Mouse (Mus musculus): ENCODE results near the gene Galntl6.

Gene Galntl6

DNA sequence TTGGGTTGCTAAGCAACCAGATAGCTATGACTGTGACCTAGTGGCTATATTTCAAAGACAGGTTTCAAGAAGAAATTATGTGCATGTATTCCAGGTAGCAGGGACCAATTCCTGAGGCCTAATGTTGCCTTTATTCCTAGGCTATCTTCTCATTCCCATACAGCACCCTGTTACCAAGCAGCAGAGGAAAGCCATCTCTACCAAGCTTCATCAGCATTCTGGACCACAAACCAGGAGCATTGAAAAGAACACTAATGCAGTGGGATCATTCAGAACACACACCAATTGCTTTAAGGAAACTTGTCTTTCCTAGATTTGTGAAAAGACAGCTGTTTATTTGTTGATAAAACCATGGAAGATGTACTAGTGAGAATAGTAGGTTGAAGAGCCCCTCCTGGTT is 622.4 kb downstream of the Galntl6 start:
- DNase-seq (ENCODE audit: low read depth in 1 of 2, low spot score in 2 of 2) = no peak

GRCm38 (mm10) chr8:58265485-58265884 is 647.0 kb downstream of the Galntl6 start:
- no peak for DNase-seq (ENCODE audit: low read depth in 1 of 2, low spot score in 2 of 2)

DNA sequence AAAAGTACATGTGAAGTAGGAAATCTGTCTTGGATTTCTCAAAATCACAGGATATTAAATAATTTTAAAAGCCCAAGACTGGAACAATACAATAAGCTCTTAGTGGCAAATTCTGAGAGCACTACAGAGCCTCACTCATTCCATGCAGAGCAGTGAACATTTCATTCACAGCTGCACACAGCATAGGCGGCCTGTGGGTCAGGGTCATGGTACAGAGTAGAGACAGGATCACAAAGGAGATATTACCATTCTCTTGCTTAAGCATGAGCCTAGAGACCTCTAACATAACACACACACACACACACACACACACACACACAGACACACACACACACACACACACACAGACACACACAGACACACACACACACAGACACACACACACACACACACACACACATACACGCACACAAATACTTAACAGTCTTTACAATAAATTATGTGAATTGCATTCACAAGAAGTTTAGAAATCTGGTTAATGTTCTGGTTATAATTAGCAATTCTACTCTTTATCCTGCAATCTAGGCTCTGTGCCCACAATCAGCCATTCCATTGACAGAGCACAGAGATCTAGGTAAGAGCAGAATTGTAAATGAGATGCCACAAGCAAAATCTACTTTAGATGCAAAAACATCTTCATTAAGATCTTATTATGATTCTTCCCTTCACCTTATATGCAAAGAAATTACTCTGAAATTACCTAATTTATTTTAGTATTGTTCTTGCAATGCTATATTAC is 653.7 kb downstream of the Galntl6 start:
- DNase-seq (ENCODE audit: low read depth in 1 of 2, low spot score in 2 of 2) = no peak

DNA sequence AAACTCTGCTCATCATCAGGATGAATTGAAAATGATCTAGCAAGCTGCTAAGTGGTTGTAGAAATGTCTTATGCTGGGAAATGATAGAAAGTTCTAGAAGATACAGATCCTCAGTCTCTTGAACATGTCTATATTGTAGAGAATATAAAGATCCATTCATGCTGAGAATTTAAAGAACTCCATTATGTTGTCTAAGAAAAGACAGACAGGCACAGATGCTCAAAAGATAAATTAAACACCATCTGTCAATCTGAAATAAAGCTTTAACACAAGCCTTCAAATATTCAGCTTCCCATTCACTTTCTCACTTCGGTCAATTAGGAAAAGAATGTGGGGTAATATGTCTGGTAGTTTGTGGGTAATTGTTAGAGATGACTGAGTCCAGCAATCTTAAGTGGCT is 658.8 kb downstream of the Galntl6 start:
- no peak for DNase-seq (ENCODE audit: low read depth in 1 of 2, low spot score in 2 of 2)

GRCm38 (mm10) chr8:58244830-58245229 is 667.6 kb downstream of the Galntl6 start:
- DNase-seq (ENCODE audit: low read depth in 1 of 2, low spot score in 2 of 2) = no peak

- DNase-seq (ENCODE audit: low read depth in 1 of 2, low spot score in 2 of 2) = no peak
Measured at GRCm38 (mm10) chr8:58234220-58234619, 678.2 kb downstream of the Galntl6 start.

GRCm38 (mm10) chr8:58228725-58229124 is 683.7 kb downstream of the Galntl6 start:
- DNase-seq (ENCODE audit: low read depth in 1 of 2, low spot score in 2 of 2) = no peak

GRCm38 (mm10) chr8:58217885-58218284 is 694.6 kb downstream of the Galntl6 start:
- DNase-seq (ENCODE audit: low read depth in 1 of 2, low spot score in 2 of 2) = no peak

- DNase-seq (ENCODE audit: low read depth in 1 of 2, low spot score in 2 of 2) = no peak
Measured at GRCm38 (mm10) chr8:58189694-58190093, 722.7 kb downstream of the Galntl6 start.

DNA sequence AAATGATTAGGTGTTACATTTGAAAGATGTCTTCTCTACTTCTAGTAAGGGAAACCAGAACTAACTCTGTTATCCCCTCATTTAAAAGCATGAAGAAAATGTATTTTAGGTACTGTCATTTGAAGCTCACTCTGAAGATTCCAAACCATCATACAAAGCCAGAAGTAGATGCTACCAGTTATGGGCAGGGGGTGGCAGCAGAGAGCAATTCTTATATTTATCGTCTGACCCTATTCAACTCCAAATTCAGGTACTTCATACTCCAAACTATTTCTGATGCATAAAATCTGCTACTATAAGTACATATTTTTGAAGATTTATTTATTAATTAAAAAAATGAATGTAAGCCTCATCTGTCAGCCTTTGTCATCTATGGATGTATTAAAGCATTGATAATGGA is 765.5 kb downstream of the Galntl6 start:
- no peak for DNase-seq (ENCODE audit: low read depth in 1 of 2, low spot score in 2 of 2)

GRCm38 (mm10) chr8:58086733-58087132 is 825.7 kb downstream of the Galntl6 start:
- no peak for DNase-seq (ENCODE audit: low read depth in 1 of 2, low spot score in 2 of 2)

DNA sequence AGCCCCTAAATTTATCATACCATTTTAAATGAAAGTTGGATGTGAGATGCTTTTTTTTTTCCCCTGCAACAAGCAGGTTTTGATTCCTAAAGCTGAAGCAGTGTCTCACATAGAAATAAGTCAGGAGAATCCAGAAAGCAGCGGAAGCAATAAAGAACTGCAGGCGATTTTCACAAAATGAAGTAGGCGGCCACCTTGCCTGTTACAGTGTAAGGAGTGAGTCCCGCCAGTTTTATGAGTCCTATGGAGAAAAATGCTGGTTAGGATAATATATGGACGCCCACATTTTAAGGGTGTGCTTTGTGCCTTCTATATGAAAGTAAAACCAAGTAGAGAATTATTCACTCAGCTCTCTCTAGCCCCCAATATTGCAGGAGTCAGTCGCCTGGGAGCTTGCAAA is 827.5 kb downstream of the Galntl6 start:
- DNase-seq (ENCODE audit: low read depth in 1 of 2, low spot score in 2 of 2) = no peak

DNA sequence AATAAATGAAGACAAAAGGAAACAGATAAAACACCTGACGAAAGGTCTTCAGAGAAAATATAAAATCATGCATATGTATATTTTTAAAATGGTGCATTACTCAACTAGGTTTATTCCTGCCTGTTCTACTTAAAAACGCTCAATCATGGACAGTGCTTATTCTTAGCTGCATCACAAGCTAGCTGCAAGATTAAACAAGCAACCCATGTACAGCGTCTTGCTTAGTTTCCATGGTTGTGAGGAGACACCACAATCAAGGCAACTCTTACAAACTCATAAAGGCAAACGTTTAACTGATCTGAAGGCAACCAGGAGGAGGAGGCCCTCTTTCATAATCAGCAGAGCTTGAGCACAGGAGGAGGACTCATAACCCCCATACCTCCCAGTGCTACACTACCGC is 830.7 kb downstream of the Galntl6 start:
- no peak for DNase-seq (ENCODE audit: low read depth in 1 of 2, low spot score in 2 of 2)

DNA sequence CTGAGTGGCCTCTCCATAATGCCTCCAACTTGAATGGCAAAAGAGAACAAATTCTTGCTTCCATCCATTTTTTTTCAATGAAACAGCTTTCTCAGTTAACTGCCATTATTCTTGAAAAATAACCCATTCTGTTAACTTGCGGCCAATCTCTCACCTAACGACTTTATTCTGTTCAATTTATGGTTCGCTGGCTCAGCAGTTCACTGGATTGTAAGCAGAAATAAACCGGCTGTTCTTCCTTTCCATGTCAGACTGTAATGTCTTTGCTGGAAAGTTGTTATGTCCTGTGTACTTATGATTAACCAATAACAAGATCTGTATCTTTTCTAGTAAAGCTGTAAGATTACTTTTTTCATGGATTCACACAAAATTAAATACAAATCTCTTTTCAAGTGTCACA is 837.8 kb downstream of the Galntl6 start:
- DNase-seq (ENCODE audit: low read depth in 1 of 2, low spot score in 2 of 2) = no peak

GRCm38 (mm10) chr8:58073733-58074132 is 838.7 kb downstream of the Galntl6 start:
- no peak for DNase-seq (ENCODE audit: low read depth in 1 of 2, low spot score in 2 of 2)

GRCm38 (mm10) chr8:58032271-58032670 is 880.2 kb downstream of the Galntl6 start:
- no peak for DNase-seq (ENCODE audit: low read depth in 1 of 2, low spot score in 2 of 2)

- no peak for DNase-seq (ENCODE audit: low read depth in 1 of 2, low spot score in 2 of 2)
Measured at GRCm38 (mm10) chr8:58025558-58025957, 886.9 kb downstream of the Galntl6 start.

- no peak for DNase-seq (ENCODE audit: low read depth in 1 of 2, low spot score in 2 of 2)
Measured at GRCm38 (mm10) chr8:58025094-58025493, 887.3 kb downstream of the Galntl6 start.

DNA sequence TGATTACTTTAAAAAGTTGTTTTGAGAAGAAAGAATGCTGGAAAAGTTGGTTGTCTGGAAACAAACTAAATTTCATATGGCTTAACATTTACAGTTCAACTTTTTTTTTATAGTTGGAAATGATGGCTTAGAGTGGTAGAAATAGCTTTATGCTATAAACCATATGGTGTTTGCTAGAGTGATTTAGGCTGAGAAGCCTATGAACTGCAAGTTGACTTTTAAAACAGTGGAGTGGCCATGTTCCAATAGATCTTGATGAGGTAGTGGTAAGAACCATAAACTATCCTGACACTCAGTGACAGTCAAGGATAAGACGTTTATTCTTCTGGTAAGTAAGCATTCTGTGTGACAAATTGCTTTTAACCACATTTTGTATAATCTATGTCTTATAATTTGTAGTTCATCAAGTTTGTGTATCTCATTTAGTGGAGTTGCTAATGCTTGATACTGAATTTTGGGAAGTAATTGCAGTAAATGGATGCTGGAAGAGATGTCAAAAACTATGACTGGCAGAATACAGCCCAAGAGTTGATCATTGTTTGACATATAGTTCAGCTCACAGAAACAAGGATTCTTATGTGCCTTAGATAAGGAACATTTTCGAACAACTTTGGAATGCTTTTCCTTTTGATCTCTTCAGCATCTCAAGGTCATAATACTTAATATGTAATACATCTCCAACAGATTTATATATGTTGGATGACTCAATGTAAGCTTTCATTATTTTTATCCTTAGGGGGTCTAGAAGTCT is 888.8 kb downstream of the Galntl6 start:
- no peak for DNase-seq (ENCODE audit: low read depth in 1 of 2, low spot score in 2 of 2)

DNA sequence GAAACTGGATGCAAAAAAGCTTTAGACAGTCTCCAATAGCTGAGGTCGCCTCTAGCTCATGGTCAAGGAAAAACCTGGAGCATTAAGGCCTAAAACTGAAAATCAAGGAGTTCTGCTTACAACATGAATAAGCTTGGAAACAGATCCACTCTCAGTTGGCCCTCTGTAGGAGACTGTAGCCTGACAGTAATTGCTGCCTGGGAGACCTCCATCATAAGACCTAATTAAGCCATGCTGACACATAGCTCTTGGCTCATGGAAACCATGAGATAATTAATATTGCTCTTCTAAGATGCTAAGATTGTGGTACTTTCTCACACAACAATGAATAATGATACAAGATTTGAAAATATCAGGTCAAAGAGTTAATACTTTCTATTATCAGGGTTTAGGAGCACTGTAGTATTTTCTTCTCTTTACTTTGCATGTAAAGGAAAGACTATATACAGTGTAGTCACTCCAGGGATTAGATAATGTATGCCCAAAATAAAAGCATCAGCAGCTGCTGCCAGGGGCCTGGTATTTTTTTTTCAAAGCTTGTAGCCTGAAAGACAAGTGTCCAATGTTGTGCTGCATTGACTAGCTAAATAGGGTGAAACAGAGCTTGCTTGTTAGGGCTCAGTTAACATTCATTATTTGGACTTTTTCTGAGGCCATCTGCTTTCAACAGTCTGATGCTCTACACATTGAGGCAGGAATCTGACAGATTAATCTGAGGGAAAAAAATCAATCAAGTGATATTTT is 922.8 kb downstream of the Galntl6 start:
- DNase-seq (ENCODE audit: low read depth in 1 of 2, low spot score in 2 of 2) = no peak

GRCm38 (mm10) chr8:57977372-57977771 is 935.1 kb downstream of the Galntl6 start:
- no peak for DNase-seq (ENCODE audit: low read depth in 1 of 2, low spot score in 2 of 2)

- DNase-seq (ENCODE audit: low read depth in 1 of 2, low spot score in 2 of 2) = no peak
Measured at GRCm38 (mm10) chr8:57974093-57974492, 938.3 kb downstream of the Galntl6 start.
